Mouse (Mus musculus): ENCODE measurements around the gene Osbp2. TPM values are rescaled to one million over a fixed set of nuclear protein-coding genes. Genes with fewer than 3 reads are reported as not detected.

Gene Osbp2
- polyA plus RNA-seq, 1 experiment from 2014 or later = 2.4 TPM

DNA sequence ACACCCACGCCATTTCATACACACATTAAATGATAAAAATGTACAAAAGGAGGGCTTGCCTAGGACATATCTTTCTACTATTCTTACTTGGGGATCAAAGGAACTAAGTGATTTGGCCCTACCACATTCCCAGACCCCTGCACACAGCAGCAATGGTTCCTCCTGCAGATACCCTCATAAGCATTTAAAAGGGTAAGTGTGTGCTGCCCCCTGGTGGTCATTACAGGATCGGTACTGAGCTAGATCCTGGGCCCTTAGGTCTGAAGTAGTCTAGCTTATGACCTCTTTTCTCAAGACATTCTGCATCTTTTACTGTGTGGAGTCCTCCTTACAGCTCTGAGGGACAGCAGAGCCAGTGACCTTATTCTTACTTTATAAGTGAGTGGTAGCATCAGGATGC is 16.1 kb upstream of the Osbp2 start:
- Histone ChIP-seq H3K36me3 (ENCODE audit: control insufficient read depth, insufficient read depth, low read length) (no peaks in the 10 kb centered on the region), H3K4me3 (ENCODE audit: low read depth, low read length) (no peak overlapping the region), H3K4me1 (ENCODE audit: control insufficient read depth, insufficient read depth, low read length) (0 out of 2 replicates have a peak, but pooled peaks cover 2% of the 10 kb centered on the region), H3K9ac (ENCODE audit: low read length) (no peak overlapping the region), H3K27me3 (ENCODE audit: control insufficient read depth, insufficient read depth, low read length) (no peaks in the 10 kb centered on the region), H3K4me2 (ENCODE audit: low read depth) (no peak overlapping the region), H3K9me3 (ENCODE audit: control insufficient read depth, low read length) (no peaks in the 10 kb centered on the region), H3K27ac (ENCODE audit: low read depth, low read length) (no peak overlapping the region)
- WGBS = 36% methylated on average over 2 of the region's 2 CpGs
- peak; percentile 77 for DNase-seq (ENCODE audit: low spot score)
- ATAC-seq (ENCODE audit: insufficient read depth, low FRiP score, low TSS enrichment) = no peak

DNA sequence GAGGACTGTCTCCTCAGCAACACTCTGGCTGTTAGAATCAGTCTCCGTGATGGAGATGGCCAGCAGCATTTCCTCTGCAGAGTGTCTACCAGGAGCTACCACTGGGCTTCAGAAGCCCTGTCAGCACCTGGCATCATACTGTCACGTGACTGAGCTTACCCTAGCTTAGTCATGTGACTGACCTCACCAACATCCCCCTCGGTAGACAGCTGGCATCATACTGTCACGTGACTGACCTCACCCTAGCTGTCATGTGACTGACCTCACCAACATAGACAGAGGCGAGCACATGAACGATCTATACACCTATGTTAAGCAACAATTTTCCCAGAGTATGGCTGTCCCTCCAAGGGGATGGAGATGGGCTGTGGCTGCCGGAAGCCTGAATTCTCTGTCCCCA is 15.0 kb upstream of the Osbp2 start:
- Histone ChIP-seq H3K9me3 (ENCODE audit: control insufficient read depth, low read length) (no peaks in the 10 kb centered on the region), H3K27me3 (ENCODE audit: control insufficient read depth, insufficient read depth, low read length) (no peaks in the 10 kb centered on the region), H3K9ac (ENCODE audit: low read length) (no peak overlapping the region), H3K36me3 (ENCODE audit: control insufficient read depth, insufficient read depth, low read length) (no peaks in the 10 kb centered on the region), H3K4me1 (ENCODE audit: control insufficient read depth, insufficient read depth, low read length) (no peaks in the 10 kb centered on the region), H3K4me2 (ENCODE audit: low read depth) (no peak overlapping the region), H3K4me3 (ENCODE audit: low read depth, low read length) (no peak overlapping the region), H3K27ac (ENCODE audit: low read depth, low read length) (no peak overlapping the region)
- DNase-seq (ENCODE audit: low spot score) (no peak), ATAC-seq (ENCODE audit: insufficient read depth, low FRiP score, low TSS enrichment) (no peak)
- 82% methylated on average over 7 of the region's 7 CpGs for WGBS

DNA sequence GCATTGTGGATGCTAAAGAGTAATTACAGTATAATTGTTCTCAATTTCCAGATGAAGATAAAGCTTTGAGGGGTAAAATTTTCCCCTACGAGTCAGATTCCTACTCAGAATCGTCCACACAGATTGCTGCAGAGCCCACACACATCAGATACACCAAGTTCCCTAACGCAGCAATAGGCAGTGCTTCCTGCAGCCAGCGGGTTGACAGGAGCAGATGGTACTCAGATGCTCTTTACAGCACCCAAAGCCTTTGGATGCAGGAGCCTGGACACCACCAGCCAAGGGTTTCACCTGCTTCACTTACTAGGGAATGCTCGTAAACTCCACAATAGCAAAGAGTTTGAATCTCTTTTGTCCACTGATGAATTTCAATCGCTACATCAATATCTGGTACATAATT is 12.7 kb upstream of the Osbp2 start:
- no peak overlapping the region for H3K4me3 ChIP-seq (ENCODE audit: low read depth, low read length)
- no peaks in the 10 kb centered on the region for H3K36me3 ChIP-seq (ENCODE audit: control insufficient read depth, insufficient read depth, low read length)
- no peaks in the 10 kb centered on the region for H3K4me1 ChIP-seq (ENCODE audit: control insufficient read depth, insufficient read depth, low read length)
- WGBS = 78% methylated on average over 6 of the region's 6 CpGs
- no peaks in the 10 kb centered on the region for H3K9me3 ChIP-seq (ENCODE audit: control insufficient read depth, low read length)
- no peak overlapping the region for H3K27ac ChIP-seq (ENCODE audit: low read depth, low read length)
- no peaks in the 10 kb centered on the region for H3K27me3 ChIP-seq (ENCODE audit: control insufficient read depth, insufficient read depth, low read length)
- DNase-seq (ENCODE audit: low spot score) = no peak
- H3K4me2 ChIP-seq (ENCODE audit: low read depth) = no peak overlapping the region
- no peak for ATAC-seq (ENCODE audit: insufficient read depth, low FRiP score, low TSS enrichment)
- no peak overlapping the region for H3K9ac ChIP-seq (ENCODE audit: low read length)

DNA sequence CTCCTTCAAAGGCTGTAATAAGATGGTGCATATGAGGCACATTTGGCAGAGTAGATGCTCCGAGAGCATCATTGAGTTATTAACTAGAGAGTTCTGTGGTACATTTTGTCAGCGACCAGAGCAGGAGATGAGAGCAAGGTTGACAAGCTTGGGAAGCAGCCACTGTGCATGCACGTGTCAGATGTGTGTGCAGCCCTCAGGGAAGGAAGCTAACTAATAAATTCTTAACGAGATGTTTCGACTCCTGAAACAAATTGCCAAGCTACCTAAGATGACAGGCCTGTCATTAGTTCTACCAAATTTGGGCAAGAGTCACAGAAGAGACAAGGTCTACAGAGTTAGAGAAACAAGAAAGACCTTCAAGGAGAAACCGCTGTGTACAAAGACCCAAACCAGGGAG is 640 bp upstream of the Osbp2 start:
- H3K4me1 ChIP-seq (ENCODE audit: control insufficient read depth, insufficient read depth, low read length) = no peaks in the 10 kb centered on the region
- no peak overlapping the region; the same call in 1 of the 2 replicates for H3K9ac ChIP-seq (ENCODE audit: low read length)
- peaks cover 4% of the 10 kb centered on the region; the same call in 1 of the 2 replicates for H3K27me3 ChIP-seq (ENCODE audit: control insufficient read depth, insufficient read depth, low read length)
- WGBS = 42% methylated on average over 6 of the region's 6 CpGs
- H3K27ac ChIP-seq (ENCODE audit: low read depth, low read length) = no peak overlapping the region
- DNase-seq (ENCODE audit: low spot score) (peak; percentile 18), ATAC-seq (ENCODE audit: insufficient read depth, low FRiP score, low TSS enrichment) (no peak)
- H3K9me3 ChIP-seq (ENCODE audit: control insufficient read depth, low read length) = no peaks in the 10 kb centered on the region
- H3K4me3 ChIP-seq (ENCODE audit: low read depth, low read length) = peak overlapping the region; percentile 40
- peak overlapping the region; percentile 81 for H3K4me2 ChIP-seq (ENCODE audit: low read depth)
- no peaks in the 10 kb centered on the region for H3K36me3 ChIP-seq (ENCODE audit: control insufficient read depth, insufficient read depth, low read length)

DNA sequence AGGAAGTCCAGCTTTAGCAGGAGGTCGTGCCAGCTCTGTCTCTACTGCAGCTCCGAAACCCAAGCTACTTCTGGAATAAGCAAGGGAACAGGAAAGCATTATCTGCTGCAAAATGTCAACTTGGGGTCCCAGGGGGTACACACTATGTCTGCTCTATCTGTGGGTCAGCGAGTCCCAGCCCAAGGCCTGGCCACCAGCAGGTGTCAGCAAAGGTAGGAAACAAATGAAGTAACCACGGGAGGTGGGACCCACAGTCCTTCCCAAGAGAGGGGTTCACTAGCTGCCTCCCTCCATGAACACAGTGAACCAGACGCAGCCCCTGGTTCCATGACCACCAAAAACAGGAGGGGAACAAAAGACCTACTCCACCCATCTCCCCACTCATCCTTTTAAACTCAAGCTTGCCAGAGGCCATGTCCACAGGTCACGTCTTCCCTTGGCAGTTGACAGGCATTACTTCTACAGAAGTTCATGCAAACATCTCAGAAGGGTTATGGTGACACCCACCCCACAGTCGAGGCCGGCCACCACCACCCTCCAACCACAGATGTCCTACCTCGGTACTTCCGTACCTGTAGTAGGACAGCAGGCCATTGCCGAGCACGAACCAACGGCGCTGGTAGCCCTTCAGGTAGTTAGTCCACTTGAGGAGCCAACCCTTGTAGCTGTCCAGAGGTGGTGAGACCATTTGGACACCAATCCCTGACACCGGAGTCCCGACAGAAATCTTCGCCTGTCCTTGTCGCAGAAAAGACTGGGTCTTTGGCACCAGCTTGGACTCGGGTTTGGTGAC is 846 bp downstream of the Osbp2 start:
- Histone ChIP-seq H3K27me3 (ENCODE audit: control insufficient read depth, insufficient read depth, low read length) (peaks cover 4% of the 10 kb centered on the region; the same call in 1 of the 2 replicates), H3K4me1 (ENCODE audit: control insufficient read depth, insufficient read depth, low read length) (no peaks in the 10 kb centered on the region), H3K4me2 (ENCODE audit: low read depth) (peak overlapping the region; percentile 81), H3K9me3 (ENCODE audit: control insufficient read depth, low read length) (no peaks in the 10 kb centered on the region), H3K9ac (ENCODE audit: low read length) (no peak overlapping the region), H3K36me3 (ENCODE audit: control insufficient read depth, insufficient read depth, low read length) (no peaks in the 10 kb centered on the region), H3K4me3 (ENCODE audit: low read depth, low read length) (peak overlapping the region; percentile 40; the same call in 1 of the 2 replicates), H3K27ac (ENCODE audit: low read depth, low read length) (no peak overlapping the region)
- DNase-seq (ENCODE audit: low spot score) (no peak), ATAC-seq (ENCODE audit: insufficient read depth, low FRiP score, low TSS enrichment) (peak; percentile 11; the same call in 1 of the 2 replicates)
- 75% methylated on average over 19 of the region's 19 CpGs for WGBS

DNA sequence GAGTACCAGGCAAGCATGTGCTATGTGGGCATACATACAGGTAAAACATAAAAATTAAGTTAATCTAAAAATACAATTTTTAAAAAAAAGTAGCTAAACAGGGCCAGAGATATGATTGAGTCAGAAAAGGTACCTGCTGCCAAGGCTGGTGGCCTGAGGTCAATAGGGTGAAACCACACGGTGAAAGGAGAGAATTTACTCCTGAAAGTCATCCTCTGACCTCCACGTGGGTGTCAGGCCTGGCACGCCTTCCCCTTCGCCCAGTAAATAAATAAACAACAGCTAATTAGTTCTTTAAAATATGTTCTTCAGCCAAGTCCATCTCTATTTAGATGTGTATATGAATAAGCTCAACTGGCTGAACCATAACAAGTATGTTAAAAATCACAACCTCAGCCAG is 3.3 kb downstream of the Osbp2 start:
- DNase-seq (ENCODE audit: low spot score) = no peak
- Histone ChIP-seq H3K9me3 (ENCODE audit: control insufficient read depth, low read length) (no peaks in the 10 kb centered on the region), H3K36me3 (ENCODE audit: control insufficient read depth, insufficient read depth, low read length) (no peaks in the 10 kb centered on the region), H3K4me1 (ENCODE audit: control insufficient read depth, insufficient read depth, low read length) (no peaks in the 10 kb centered on the region), H3K27ac (ENCODE audit: low read depth, low read length) (no peak overlapping the region), H3K4me2 (ENCODE audit: low read depth) (no peak overlapping the region), H3K27me3 (ENCODE audit: control insufficient read depth, insufficient read depth, low read length) (peaks cover 4% of the 10 kb centered on the region; the same call in 1 of the 2 replicates), H3K9ac (ENCODE audit: low read length) (no peak overlapping the region), H3K4me3 (ENCODE audit: low read depth, low read length) (no peak overlapping the region)
- WGBS = 79% methylated on average over 4 of the region's 4 CpGs
- no peak for ATAC-seq (ENCODE audit: insufficient read depth, low FRiP score, low TSS enrichment)

DNA sequence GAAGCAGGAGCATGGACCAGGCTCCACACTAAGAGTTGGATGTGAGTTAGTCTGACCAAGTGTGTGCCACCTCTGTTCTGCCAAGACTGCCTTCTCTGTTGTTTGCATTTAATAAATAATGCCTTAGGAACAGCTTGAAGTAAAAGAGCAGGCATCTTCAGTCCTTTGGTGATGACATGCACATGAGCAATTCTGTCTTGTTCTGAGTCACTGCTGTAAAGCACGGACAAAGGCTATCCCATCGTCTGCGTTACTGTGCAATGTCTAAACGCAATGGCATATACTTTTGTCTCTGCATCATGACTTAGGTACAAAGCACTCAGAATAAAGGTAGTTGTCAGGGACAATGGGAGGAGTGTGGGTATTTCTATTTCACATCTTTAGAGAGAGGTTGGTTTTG is 3.9 kb downstream of the Osbp2 start:
- ATAC-seq (ENCODE audit: insufficient read depth, low FRiP score, low TSS enrichment) (no peak), DNase-seq (ENCODE audit: low spot score) (no peak)
- no peak overlapping the region for H3K4me2 ChIP-seq (ENCODE audit: low read depth)
- H3K27ac ChIP-seq (ENCODE audit: low read depth, low read length) = no peak overlapping the region
- 91% methylated on average over 4 of the region's 4 CpGs for WGBS
- H3K4me3 ChIP-seq (ENCODE audit: low read depth, low read length) = no peak overlapping the region
- H3K27me3 ChIP-seq (ENCODE audit: control insufficient read depth, insufficient read depth, low read length) = peaks cover 4% of the 10 kb centered on the region; the same call in 1 of the 2 replicates
- H3K36me3 ChIP-seq (ENCODE audit: control insufficient read depth, insufficient read depth, low read length) = no peaks in the 10 kb centered on the region
- no peak overlapping the region for H3K9ac ChIP-seq (ENCODE audit: low read length)
- no peaks in the 10 kb centered on the region for H3K9me3 ChIP-seq (ENCODE audit: control insufficient read depth, low read length)
- no peaks in the 10 kb centered on the region for H3K4me1 ChIP-seq (ENCODE audit: control insufficient read depth, insufficient read depth, low read length)

DNA sequence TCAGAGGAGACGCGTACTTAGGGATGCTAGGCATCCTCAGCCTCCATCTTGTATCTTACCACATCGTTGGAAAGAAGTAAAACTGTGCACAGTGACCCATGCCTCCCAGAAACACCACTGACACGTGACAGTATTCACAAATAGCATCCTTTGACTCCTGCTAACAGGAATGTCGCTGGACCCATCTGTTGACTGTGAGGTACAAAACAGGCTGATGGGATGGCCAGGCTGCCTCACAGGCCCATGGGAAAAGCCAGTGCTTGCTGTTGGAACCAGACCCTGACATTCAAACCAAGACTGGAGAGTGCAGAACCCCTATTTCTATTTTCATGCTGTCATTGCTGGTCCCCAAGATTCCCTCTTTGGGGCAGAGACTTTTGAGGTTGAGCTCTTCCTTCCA is 5.8 kb downstream of the Osbp2 start:
- H3K4me3 ChIP-seq (ENCODE audit: low read depth, low read length) = no peak overlapping the region
- no peaks in the 10 kb centered on the region for H3K9me3 ChIP-seq (ENCODE audit: control insufficient read depth, low read length)
- DNase-seq (ENCODE audit: low spot score) (no peak), ATAC-seq (ENCODE audit: insufficient read depth, low FRiP score, low TSS enrichment) (no peak)
- H3K36me3 ChIP-seq (ENCODE audit: control insufficient read depth, insufficient read depth, low read length) = no peaks in the 10 kb centered on the region
- H3K4me1 ChIP-seq (ENCODE audit: control insufficient read depth, insufficient read depth, low read length) = no peaks in the 10 kb centered on the region
- WGBS = 76% methylated on average over 5 of the region's 5 CpGs
- no peak overlapping the region for H3K27ac ChIP-seq (ENCODE audit: low read depth, low read length)
- 0 out of 2 replicates have a peak, but pooled peaks cover under 1% of the 10 kb centered on the region for H3K27me3 ChIP-seq (ENCODE audit: control insufficient read depth, insufficient read depth, low read length)
- H3K4me2 ChIP-seq (ENCODE audit: low read depth) = no peak overlapping the region
- H3K9ac ChIP-seq (ENCODE audit: low read length) = no peak overlapping the region

DNA sequence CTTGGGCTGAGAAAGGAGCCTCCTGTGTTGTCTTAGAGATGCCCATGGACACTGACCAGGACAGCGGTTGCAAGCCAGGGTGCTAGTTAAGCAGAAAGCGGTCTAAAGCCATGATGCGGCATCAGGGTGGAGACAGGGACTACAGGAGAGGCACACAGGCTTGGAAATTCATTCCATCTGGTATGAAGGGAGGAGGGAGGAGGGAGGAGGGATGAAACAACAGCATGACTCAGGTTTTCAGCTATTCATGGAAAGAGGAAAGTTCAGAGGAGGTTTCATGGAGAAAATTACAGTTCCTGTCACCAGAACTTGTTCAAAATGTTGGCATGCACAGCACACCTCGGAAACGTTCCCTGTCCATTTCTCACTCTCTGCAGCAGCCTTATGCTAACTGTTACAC is 7.9 kb downstream of the Osbp2 start:
- no peak overlapping the region for H3K4me2 ChIP-seq (ENCODE audit: low read depth)
- H3K4me1 ChIP-seq (ENCODE audit: control insufficient read depth, insufficient read depth, low read length) = no peaks in the 10 kb centered on the region
- ATAC-seq (ENCODE audit: insufficient read depth, low FRiP score, low TSS enrichment) (no peak), DNase-seq (ENCODE audit: low spot score) (no peak)
- H3K9me3 ChIP-seq (ENCODE audit: control insufficient read depth, low read length) = no peaks in the 10 kb centered on the region
- H3K36me3 ChIP-seq (ENCODE audit: control insufficient read depth, insufficient read depth, low read length) = no peaks in the 10 kb centered on the region
- no peaks in the 10 kb centered on the region for H3K27me3 ChIP-seq (ENCODE audit: control insufficient read depth, insufficient read depth, low read length)
- H3K4me3 ChIP-seq (ENCODE audit: low read depth, low read length) = no peak overlapping the region
- no peak overlapping the region for H3K27ac ChIP-seq (ENCODE audit: low read depth, low read length)
- 95% methylated on average over 5 of the region's 5 CpGs for WGBS
- no peak overlapping the region for H3K9ac ChIP-seq (ENCODE audit: low read length)

All from neural tube, embryonic 11.5 days (tissue).